Mouse (Mus musculus) activated CD4-positive, CD25-positive, alpha-beta regulatory T cell, adult 4 months (primary cell): Measurements from ENCODE around the gene Sbno1. TPM values are rescaled to one million over a fixed set of nuclear protein-coding genes. Genes with fewer than 3 reads are reported as not detected.
A peak's percentile ranks its signal among the peaks of the same experiment; 100 is the strongest.
"Not testable (repeated sequence)": the region's sequence is repeated elsewhere in the genome, so short reads cannot be mapped to it uniquely, and the experiment has no call there.

Experiments
- ATAC-seq: one replicate; pipeline ENCODE4 v1.8.0; 2017
- polyA plus RNA-seq, 2 experiments: library from polyadenylated mRNA; unstranded; fragments of 100-300 nt; shearing (Covaris generic); gene quantifications; one replicate each; pipeline ENCODE4 v1.2.1; 2017

The Sbno1 gene
- 100 to 1,000 TPM; 135 to 152 TPM for polyA plus RNA-seq

GRCm38 (mm10) chr5:124425412-124426259 lies at the start of gene Sbno1:
Sbno1 (minus strand) TSS chr5:124426001.
- peak; percentile 72 for ATAC-seq

DNA sequence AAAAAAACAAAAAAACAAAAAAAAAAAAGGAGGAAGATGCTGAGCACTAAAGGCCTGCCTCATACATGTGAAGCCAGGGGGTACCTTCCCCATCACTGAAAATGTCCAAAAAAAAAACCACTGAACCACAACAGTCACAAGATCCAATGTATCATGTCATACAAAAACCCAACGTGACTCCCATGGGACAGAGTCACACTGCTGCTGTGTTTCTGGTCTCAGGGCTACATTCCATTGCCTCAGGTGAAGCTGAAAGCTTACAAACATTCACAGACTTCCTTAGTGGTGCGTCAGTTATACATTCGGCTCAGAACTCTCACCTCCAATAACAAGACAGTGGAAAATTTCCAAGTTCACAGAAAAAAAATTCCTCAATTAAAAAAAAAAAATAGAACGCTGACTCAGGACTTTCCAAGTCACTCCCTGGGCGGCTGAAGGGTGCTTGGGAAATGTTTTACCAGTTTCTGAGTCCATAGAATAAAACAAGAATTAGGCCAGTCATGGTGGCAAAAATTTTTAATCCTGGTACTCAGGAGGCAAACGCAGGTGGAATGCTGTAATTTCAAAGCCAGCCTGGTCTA lies 44.9 kb upstream of the Sbno1 start:
- ATAC-seq = no peak

- no peak for ATAC-seq
Observed at GRCm38 (mm10) chr5:124469486-124469885, 43.7 kb upstream of the Sbno1 start.

GRCm38 (mm10) chr5:124468365-124468764 lies 42.6 kb upstream of the Sbno1 start:
- no peak for ATAC-seq

- ATAC-seq = no peak
Observed at GRCm38 (mm10) chr5:124467766-124468165, 42.0 kb upstream of the Sbno1 start.

- ATAC-seq = no peak
Observed at GRCm38 (mm10) chr5:124464905-124465304, 39.1 kb upstream of the Sbno1 start.

DNA sequence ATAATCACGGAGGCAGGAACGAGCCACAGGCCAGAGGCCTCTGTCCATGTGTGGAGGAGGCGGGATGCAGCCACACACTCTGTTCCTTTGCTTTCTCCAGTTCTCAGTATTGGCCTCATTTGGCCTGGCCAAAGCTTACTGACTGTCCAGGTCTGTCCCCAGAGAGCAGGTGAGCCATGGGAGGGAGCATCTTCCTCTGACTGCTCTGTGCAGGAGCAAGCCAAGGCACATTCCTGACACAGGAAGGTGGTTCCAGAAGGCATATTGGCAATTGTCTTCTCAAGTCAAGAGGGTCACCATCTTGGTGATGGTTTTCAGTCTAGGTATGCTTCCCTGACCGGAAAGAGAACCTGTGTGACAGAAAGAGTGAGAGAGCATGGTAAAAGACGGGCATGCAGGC lies 37.7 kb upstream of the Sbno1 start:
- no peak for ATAC-seq

GRCm38 (mm10) chr5:124462297-124463025 lies 36.7 kb upstream of the Sbno1 start:
- no peak for ATAC-seq

- not testable (repeated sequence) for ATAC-seq
Observed at GRCm38 (mm10) chr5:124460922-124461321, 35.1 kb upstream of the Sbno1 start.

GRCm38 (mm10) chr5:124456762-124457161 lies 31.0 kb upstream of the Sbno1 start:
- no peak for ATAC-seq

GRCm38 (mm10) chr5:124454082-124454419 lies 28.2 kb upstream of the Sbno1 start:
- ATAC-seq = no peak

DNA sequence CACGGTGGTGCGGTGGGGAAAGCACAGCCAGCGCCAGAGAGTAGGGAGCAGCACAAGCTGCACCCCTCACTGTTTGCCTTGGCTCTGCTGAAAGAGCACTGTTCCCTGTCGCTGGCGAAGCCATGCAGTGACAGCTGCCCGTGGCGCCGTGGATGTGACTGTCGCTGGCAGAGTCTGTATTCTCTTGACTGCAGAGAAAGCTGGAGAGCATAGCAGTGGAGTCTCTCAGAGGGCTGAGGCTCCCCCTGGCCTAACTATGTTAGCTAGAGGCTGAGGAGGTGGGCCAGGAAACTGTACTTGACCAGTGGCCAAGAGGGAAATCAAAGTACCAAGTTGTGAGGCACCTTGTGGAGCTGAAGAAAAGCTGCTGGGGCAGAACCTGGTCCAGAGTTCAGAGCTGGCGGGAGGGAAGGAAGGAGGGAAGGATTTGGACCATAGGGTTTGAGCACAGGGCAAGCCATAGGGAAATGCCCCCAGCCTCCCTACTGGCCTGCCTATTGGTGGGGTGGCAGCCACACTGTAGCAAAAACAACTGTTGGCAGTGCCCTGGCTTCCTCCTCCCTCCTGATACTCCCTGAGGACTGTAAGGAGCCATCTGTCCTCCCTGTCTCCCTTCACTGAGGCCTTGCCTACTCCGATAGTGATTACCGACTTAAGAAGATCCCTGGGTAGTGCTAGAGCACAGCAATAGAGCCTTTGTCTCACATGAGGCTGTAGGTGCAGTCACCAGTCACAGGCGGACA lies 27.7 kb upstream of the Sbno1 start:
- ATAC-seq = no peak

GRCm38 (mm10) chr5:124452494-124453228 lies 26.9 kb upstream of the Sbno1 start:
- no peak for ATAC-seq

DNA sequence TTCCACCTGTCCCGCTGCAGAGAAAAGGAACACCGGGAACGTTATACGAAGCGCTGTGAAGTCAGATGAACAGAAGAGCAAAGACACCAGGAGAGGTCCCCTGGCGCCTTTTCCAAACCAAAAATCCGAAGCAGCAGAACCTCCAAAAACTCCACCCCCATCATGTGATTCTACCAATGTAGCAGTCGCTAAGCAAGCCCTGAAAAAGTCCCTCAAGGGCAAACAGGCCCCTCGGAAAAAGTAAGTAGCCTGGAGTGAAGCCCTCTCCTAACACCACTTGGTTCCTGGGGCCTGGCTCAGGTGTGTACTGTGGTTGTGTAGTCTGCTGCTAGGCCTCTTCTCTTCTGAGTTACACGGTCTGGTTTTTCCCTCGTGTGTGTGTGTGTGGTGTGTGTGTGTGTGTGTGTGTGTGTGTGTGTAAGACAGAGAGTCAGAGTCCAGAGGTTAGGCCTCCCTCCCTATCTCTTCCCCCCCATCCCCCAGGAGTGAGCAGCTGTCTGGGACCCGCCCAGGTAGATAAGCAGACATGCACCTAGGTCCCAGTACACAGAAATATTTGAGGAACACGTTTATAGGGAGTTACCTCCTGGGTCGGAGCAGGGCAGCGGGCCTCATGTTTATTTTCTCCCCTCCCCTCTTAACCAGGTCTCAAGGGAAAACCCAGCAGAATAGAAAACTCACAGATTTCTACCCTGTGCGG lies 25.0 kb upstream of the Sbno1 start:
- no peak for ATAC-seq

DNA sequence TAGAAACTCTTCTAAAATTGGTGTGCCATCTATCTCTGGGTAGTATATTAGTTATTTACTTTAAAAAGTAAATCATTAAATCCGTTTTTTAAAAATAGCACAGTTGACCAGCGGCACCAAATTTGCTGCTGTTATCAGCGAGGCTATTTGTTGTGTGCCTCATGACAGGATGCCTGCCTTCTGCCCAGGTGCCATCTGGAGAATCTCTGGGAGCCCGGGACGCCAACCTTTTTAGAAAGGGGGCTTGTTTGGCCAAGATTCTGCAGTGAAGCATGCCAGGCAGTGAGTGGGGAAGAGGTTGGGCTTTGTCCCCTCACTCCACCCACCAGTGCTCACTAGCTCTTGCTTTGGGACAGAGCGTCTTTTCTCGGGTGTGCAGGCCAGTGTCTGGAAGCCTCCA lies 24.2 kb upstream of the Sbno1 start:
- ATAC-seq = no peak

GRCm38 (mm10) chr5:124449494-124449893 lies 23.7 kb upstream of the Sbno1 start:
- ATAC-seq = no peak

GRCm38 (mm10) chr5:124446301-124446881 lies 20.6 kb upstream of the Sbno1 start:
- no peak for ATAC-seq

GRCm38 (mm10) chr5:124445621-124446293 lies 20.0 kb upstream of the Sbno1 start:
- ATAC-seq = no peak

DNA sequence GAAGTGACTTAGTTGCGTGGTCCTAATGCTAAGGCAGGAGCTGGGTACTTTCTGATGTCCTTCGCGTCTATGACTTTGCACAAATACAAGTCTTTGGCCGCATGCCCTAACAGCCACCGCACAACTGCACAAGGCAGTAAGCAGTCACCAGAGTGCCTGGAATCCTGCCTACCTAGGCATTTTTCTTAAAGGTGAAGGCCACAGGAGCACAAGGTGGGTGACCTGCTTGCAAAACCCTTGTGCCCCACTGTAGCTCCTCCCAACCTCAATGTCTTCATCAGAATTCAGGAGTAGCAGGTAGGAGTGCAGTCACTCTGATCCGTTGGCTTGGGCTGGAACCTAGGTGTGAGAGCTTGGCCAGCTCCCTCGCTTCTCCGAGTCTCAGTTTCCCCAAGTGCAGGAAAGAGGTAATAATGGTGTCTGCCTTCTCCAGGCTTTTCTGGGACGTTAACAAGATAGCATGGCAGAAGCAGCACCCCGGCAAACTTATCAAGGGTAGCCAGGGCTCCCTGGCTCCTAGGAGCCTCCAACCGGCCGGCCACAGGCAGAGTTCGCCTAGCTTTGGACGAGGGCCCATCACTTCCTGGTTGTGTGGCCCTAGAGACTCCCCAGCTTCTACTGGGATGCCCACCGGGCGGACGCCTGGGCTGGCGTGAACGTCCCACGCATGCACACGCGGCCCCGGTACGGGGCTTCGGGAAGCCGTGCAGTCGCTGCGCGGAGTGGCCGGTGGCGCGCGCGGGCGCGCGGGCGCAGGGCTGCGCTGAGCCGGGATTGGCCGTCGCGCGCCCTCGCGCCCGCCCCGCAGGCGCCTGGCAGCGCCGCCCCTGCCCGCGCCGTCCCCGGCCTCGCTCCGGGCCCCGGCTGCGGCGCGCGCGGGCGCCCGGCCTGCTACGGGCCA lies 19.1 kb upstream of the Sbno1 start:
- ATAC-seq = peak; percentile 74
